Mouse (Mus musculus) intestine, embryonic 16.5 days (tissue): ENCODE data around the gene 4932415D10Rik. TPM values are rescaled to one million over a fixed set of nuclear protein-coding genes. Genes with fewer than 3 reads are reported as not detected.

Experiments used
- ATAC-seq: fragments of 200-750 bp; cut with Nextera tagmentation; 2 replicates; pipeline ENCODE4 v1.8.0; 2017; ENCODE audit warnings: moderate TSS enrichment, moderate library complexity
- H3K27ac ChIP-seq: fragments of 300-500 bp; sonication (generic); 2 replicates; pipeline ENCODE4 v1.5.1; 2014; ENCODE audit warnings: mild to moderate bottlenecking, low read length
- H3K27me3 ChIP-seq: fragments of 300-500 bp; sonication (generic); replicated peaks from 2 replicates; pipeline ENCODE4 v1.6.1; 2014; ENCODE audit warnings: low read length, control low read depth, mixed read lengths; ENCODE audit not compliant: control insufficient read depth, insufficient read depth
- H3K36me3 ChIP-seq: fragments of 300-500 bp; sonication (generic); 2 replicates; pipeline ENCODE4 v1.6.1; 2014; ENCODE audit warnings: low read length, control low read depth; ENCODE audit not compliant: control insufficient read depth, insufficient read depth
- H3K4me1 ChIP-seq: fragments of 300-500 bp; sonication (generic); 2 replicates; pipeline ENCODE4 v1.6.1; 2014; ENCODE audit warnings: low read length, control low read depth, mixed read lengths; ENCODE audit not compliant: control insufficient read depth, insufficient read depth
- H3K4me2 ChIP-seq: fragments of 300-500 bp; sonication (generic); 2 replicates; pipeline ENCODE4 v1.6.1; 2014; ENCODE audit warnings: low read depth, low read length, control low read depth
- H3K4me3 ChIP-seq: fragments of 300-500 bp; sonication (generic); 2 replicates; pipeline ENCODE4 v1.5.1; 2014; ENCODE audit warnings: mild to moderate bottlenecking, low read length
- H3K9ac ChIP-seq: fragments of 300-500 bp; sonication (generic); 2 replicates; pipeline ENCODE4 v1.6.1; 2014; ENCODE audit warnings: low read depth, low read length
- H3K9me3 ChIP-seq: fragments of 300-500 bp; sonication (generic); 2 replicates; pipeline ENCODE4 v1.6.1; 2016; ENCODE audit warnings: low read length, control low read depth; ENCODE audit not compliant: control insufficient read depth
- WGBS: fragments of 180-500 bp; shearing (Covaris S2); extraction: QIAGEN DNeasy Blood & Tissue Kit; methylation state at CpG from one replicate; pipeline ENCODE4 v1.1.7; 2014; 5-methylcytosine and 5-hydroxymethylcytosine counted together
- polyA plus RNA-seq: library from polyadenylated mRNA; unstranded; fragments of >200 nt; fragmentation: Nextera tagmentation; extraction: Ambion mirVana; gene quantifications from 2 replicates; pipeline ENCODE4 v1.2.1, GENCODE M21; 2015

4932415D10Rik gene
- not detected in 2 replicates for polyA plus RNA-seq

DNA sequence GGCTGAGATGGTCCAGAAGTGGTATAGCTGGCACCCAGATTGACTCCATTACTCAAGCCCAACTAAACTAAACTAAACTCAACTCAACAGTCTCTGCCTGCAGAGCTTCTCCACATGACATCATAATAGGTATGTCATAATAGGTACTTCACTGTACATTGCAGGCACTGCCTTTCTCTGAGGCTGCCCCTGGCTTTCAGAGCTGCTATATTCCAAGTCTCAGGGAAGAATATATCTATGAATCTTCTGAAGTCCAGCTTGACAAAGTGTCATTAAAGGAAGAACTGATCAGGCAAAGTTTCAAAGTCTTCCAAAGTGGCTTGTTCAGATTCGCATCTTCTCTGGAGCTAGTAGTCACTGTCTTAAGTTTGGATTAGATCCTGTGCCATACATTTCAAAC, at the start of gene 4932415D10Rik:
4932415D10Rik (minus strand) TSS at position 101 of the 400 bp plus-strand sequence.
- ATAC-seq = no peak
- Histone ChIP-seq H3K4me3 (no peak within 1 kb of the TSS), H3K9me3 (no peaks in the 10 kb centered on the region), H3K27ac (no peak within 1 kb of the TSS), H3K9ac (no peak within 1 kb of the TSS), H3K4me2 (no peak within 1 kb of the TSS), H3K36me3 (no peaks in the 10 kb centered on the region), H3K27me3 (no peaks in the 10 kb centered on the region), H3K4me1 (no peaks in the 10 kb centered on the region)
- WGBS = 93% methylated on average over 1 of the region's 1 CpGs

DNA sequence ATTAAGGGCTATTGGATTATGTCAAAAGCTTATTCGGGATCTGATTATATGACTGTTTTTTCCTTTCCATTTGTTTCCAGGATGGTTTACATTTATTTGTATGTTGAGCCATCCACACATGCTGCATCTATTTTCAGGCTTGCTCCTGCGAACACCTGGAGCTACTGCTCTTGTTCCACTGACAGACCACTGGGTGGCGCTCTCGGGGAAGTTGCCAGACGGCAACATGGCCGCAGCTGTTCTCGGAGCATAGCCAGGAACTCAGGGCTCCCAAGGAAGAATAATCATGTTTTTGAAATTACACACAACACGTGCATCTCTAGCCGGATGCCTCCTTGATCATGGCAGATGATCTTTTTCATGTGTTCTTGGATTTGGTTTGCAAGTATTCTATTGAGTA, 45.5 kb upstream of the 4932415D10Rik start:
- 88% methylated on average over 9 of the region's 9 CpGs for WGBS
- peaks cover 5% of the 10 kb centered on the region for H3K9me3 ChIP-seq
- ATAC-seq = no peak

DNA sequence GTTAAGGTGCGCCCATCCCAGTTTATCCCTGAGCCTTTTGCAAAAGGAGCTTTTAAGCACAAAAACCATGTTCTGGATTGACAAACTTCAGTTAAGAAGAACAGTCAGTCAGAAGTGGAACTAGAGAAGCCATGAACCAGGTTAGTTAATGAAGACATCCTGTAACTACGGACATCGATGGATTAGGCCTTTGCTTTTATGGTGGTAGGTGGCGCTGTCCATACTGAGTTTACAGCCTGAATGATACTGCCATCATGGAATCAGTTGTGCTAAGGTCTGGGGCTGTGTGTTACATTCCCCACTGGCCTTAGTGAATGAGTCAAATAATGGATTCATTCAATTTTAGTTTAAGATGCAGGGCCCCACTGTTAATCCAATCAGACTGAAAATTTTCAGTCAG, 39.0 kb upstream of the 4932415D10Rik start:
- H3K4me1 ChIP-seq = no peaks in the 10 kb centered on the region
- ATAC-seq = no peak
- no peaks in the 10 kb centered on the region; the same call in 1 of the 2 replicates for H3K9me3 ChIP-seq
- H3K9ac ChIP-seq = no peak overlapping the region
- WGBS = 94% methylated on average over 4 of the region's 4 CpGs
- no peak overlapping the region for H3K4me3 ChIP-seq
- no peaks in the 10 kb centered on the region for H3K36me3 ChIP-seq
- H3K27me3 ChIP-seq = no peaks in the 10 kb centered on the region
- no peak overlapping the region for H3K27ac ChIP-seq
- no peak overlapping the region for H3K4me2 ChIP-seq

More for the DNA sequence above, 45.5 kb upstream of the 4932415D10Rik start:
- Histone ChIP-seq H3K4me1 (no peaks in the 10 kb centered on the region), H3K27me3 (no peaks in the 10 kb centered on the region), H3K27ac (no peak overlapping the region), H3K4me3 (no peak overlapping the region), H3K36me3 (no peaks in the 10 kb centered on the region; the same call in 1 of the 2 replicates), H3K4me2 (no peak overlapping the region), H3K9ac (no peak overlapping the region)

DNA sequence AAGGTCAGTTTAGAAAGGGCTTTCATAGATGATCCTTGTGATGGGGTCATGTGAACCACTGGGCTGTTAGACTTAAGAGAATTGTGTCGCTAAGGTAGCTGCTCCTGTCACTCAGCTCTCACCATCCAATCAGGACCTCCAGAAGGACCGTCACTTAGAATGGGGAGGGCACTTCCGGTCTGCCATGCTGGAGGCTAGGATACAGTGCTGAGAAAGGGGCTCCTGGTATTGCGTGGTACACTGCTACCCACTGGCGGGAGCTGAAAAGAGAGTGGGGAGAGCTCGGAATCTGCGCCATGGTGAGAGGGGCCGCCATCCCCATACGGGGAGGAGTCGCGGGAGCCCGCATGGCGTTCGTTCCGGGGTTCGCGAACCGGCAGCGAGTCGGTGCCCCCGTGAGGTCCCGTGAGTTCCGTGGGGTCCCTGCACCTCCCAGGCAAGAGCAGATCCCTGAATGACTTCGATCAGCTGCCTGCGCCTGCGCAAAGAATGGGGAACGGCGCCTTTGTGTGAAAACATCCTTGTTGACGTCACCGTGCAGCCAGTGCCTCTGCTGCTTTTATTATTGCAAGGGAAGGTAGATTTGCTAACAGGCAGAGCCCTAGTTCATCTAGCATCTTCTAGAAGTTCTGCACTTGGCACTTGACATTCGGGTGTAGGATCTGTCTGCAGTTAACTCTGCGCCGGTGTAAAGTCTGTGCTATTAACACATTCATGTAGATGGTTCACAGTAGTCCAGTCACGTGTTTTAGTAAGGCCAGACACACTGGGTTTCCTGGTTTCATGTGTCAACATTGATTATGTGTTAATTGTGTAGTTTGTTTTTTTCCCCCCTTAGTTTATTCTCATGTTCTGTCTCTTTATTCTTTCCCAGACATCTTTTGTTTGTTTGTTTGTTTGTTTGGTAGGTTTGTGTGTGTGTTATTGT, 38.0 kb upstream of the 4932415D10Rik start, which contains the start of gene Gm4924:
Gm4924 (plus strand) TSS at position 173 of the 928 bp plus-strand sequence.
- Histone ChIP-seq H3K9me3 (no peaks in the 10 kb centered on the region; the same call in 1 of the 2 replicates), H3K27me3 (no peaks in the 10 kb centered on the region), H3K27ac (peak within 1 kb of the TSS; percentile 90), H3K36me3 (no peaks in the 10 kb centered on the region), H3K4me3 (peak within 1 kb of the TSS; percentile 80), H3K4me2 (peak within 1 kb of the TSS; percentile 59), H3K9ac (peak within 1 kb of the TSS; percentile 89), H3K4me1 (no peaks in the 10 kb centered on the region)
- peak; percentile 100 for ATAC-seq
- WGBS = 3% methylated on average over 34 of the region's 34 CpGs

DNA sequence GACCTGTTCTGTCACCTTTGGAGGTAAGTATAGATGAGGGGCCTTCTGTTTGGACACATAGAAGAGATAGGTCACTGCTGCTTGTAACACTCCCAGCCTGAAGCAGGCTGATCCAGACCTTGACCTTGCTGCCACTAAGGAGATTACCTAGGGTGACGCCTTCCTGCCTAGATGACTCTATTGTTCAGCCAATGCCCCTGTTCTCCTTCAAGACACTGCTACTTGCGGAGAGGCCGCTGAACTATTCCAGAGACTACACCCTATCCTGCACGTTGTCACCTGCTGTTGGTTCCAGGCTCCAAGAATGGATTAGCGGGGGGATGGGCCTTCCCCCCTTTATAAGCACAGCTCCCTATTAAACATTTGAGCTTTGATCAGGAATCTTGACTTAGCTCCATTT, 13.4 kb upstream of the 4932415D10Rik start:
- no peak overlapping the region for H3K9ac ChIP-seq
- no peak overlapping the region for H3K4me2 ChIP-seq
- no peaks in the 10 kb centered on the region for H3K4me1 ChIP-seq
- H3K27me3 ChIP-seq = no peaks in the 10 kb centered on the region
- WGBS = 81% methylated on average over 5 of the region's 5 CpGs
- no peaks in the 10 kb centered on the region for H3K9me3 ChIP-seq
- H3K4me3 ChIP-seq = no peak overlapping the region
- H3K27ac ChIP-seq = no peak overlapping the region
- no peaks in the 10 kb centered on the region for H3K36me3 ChIP-seq
- ATAC-seq = no peak

DNA sequence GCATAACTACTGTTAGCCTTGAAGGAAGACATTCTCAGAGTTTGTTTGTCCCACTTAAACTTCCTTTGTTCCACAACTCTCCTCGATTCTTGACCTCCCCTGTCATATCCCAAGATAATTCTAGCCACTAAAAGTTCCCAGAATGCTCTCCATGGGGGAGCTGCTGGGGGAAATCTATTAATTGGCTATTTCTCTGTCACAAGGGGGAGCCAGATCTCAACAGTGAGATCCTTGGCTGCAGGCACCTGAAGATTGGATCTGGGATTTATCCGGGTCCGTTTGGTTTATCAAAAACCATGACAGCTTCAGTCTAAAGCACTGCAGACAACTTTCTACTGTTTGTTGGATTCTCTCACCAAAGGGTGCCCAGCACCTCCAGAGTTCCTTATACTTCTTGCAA, 3.8 kb upstream of the 4932415D10Rik start:
- 49% methylated on average over 3 of the region's 3 CpGs for WGBS
- H3K4me1 ChIP-seq = no peaks in the 10 kb centered on the region
- H3K36me3 ChIP-seq = no peaks in the 10 kb centered on the region

DNA sequence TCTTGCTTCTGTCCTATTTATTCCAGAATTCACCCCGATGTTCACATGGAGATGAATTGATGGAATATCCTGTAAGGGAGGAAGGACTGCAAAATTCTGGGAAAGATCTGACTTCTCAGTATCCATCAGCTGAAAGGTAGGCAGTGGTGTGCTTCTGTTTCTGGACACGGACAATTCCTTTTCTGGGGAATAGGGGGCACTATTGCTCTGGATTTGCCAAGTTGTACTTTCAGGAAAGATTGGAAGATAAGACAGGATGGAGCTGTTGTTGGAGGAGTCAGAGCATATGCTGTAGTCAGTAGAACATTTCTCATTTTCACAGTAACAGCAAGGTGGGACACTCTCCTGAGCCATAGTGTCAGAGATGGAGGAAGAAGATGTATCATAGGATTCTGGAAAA, 19.9 kb downstream of the 4932415D10Rik start:
- no peak overlapping the region for H3K4me2 ChIP-seq
- H3K27ac ChIP-seq = no peak overlapping the region
- no peak overlapping the region for H3K9ac ChIP-seq
- no peaks in the 10 kb centered on the region for H3K4me1 ChIP-seq
- no peak overlapping the region for H3K4me3 ChIP-seq
- no peaks in the 10 kb centered on the region for H3K9me3 ChIP-seq
- WGBS = 49% methylated on average over 2 of the region's 2 CpGs
- no peaks in the 10 kb centered on the region for H3K27me3 ChIP-seq
- ATAC-seq = no peak
- H3K36me3 ChIP-seq = no peaks in the 10 kb centered on the region

More for the DNA sequence above, 3.8 kb upstream of the 4932415D10Rik start:
- no peak overlapping the region for H3K9ac ChIP-seq
- ATAC-seq = no peak
- H3K27me3 ChIP-seq = no peaks in the 10 kb centered on the region
- H3K27ac ChIP-seq = no peak overlapping the region
- no peak overlapping the region for H3K4me2 ChIP-seq
- no peak overlapping the region for H3K4me3 ChIP-seq
- H3K9me3 ChIP-seq = no peaks in the 10 kb centered on the region

DNA sequence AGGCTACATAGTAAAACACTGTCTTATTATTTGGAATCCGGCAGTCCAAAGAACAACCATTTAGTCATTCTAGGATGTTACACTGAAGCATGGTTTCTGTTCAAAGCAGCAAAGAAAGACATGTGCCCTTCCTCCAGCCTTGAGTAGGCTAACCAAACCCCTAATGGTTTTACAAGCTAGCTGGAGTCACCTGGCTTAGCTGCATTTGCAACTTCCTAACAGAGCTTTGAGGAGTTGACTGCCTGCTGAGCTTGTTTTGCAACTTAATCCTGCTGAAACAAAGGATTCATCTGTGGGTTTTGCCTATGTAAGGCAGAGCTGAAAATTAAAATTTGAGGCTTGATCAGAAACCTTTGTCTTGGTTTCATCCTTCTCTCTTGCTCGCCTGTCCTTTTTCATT, 59.1 kb downstream of the 4932415D10Rik start:
- H3K36me3 ChIP-seq = no peaks in the 10 kb centered on the region
- H3K4me2 ChIP-seq = no peak overlapping the region
- no peak overlapping the region for H3K27ac ChIP-seq
- no peaks in the 10 kb centered on the region for H3K27me3 ChIP-seq
- WGBS = 86% methylated on average over 2 of the region's 2 CpGs
- no peak for ATAC-seq
- H3K4me1 ChIP-seq = no peaks in the 10 kb centered on the region
- no peaks in the 10 kb centered on the region for H3K9me3 ChIP-seq
- H3K4me3 ChIP-seq = no peak overlapping the region
- H3K9ac ChIP-seq = no peak overlapping the region

DNA sequence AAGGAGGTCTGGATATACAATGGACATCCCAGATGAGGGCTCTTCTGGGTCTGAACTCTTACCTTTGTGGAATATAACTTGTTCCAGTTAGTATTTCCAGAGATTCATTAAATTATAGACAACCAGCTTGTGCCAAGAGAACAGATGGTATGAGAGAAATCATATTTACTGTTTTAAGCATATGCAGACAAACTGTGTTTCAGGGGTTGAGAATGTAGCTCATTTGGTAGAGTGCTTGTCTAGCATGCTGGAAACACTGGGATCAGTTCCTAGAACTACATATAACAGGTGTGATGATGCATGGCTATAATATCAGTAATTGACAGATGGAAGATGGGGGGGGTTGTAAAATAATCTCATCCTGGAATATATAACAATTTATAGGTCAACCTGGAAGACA, 71.4 kb downstream of the 4932415D10Rik start:
- no peaks in the 10 kb centered on the region for H3K36me3 ChIP-seq
- no peak overlapping the region for H3K4me3 ChIP-seq
- H3K9me3 ChIP-seq = no peaks in the 10 kb centered on the region
- no peaks in the 10 kb centered on the region for H3K27me3 ChIP-seq
- H3K9ac ChIP-seq = no peak overlapping the region
- H3K4me2 ChIP-seq = no peak overlapping the region
- ATAC-seq = no peak
- H3K27ac ChIP-seq = no peak overlapping the region
- 0 out of 2 replicates have a peak, but pooled peaks cover 5% of the 10 kb centered on the region for H3K4me1 ChIP-seq
